ENCODE assay signal across 8 mouse cellular contexts in the genomic region with DNA sequence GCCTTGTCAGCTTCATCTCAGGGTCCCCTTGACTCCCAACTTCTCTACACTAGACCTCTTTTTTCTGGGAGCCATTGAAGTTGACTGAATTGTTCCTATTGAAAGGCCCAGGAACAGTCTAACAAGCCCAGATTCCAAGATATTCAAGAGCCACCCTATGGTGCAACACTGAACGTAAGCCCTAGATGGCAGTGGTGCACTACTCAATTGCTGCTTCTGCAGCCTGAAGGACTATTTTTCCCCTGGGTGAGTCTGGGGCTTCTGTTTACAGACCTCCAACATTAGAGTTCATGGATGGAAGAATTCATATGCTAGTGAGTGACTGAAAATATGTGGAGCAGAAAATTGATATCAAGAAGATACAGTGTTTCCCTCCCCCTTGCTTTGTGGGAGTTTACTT.
DNase-seq lines count a peak whose midpoint lies in the region.
"Not testable (repeated sequence)": the region's sequence is repeated elsewhere in the genome, so short reads cannot be mapped to it uniquely, and the experiment has no call there.

No protein-coding gene starts in this region.

- DNase-seq in adrenal gland, adult 18-20 months (ENCODE audit: low spot score in 2 of 2), result peak; percentile 7 to 21
- peak; percentile 15 for DNase-seq in cerebellum, adult 9-10 months
- DNase-seq in gastrocnemius, adult 18-20 months (ENCODE audit: low spot score), result peak; percentile 3
- DNase-seq in heart, postnatal 36 days, result peak; percentile 8 to 27
- DNase-seq in layer of hippocampus, adult 18-20 months (ENCODE audit: low spot score in 2 of 2), result peak; percentile 2 to 47
- peak; percentile 11 to 23 for DNase-seq in left cerebral cortex, postnatal 10 days (ENCODE audit: extremely low spot score in 1 of 2, low spot score in 2 of 2)
- peak; percentile 2 for DNase-seq in ovary, postnatal 14 days (ENCODE audit: low spot score)
- DNase-seq in thymus, postnatal 4 days, result peak; percentile 15

- intact Hi-C loops in heart, postnatal 36 days (cut with DNase I); left cerebral cortex, postnatal 10 days (cut with DNase I): not testable (repeated sequence)

Comparison
In these comparisons a context has a peak if more than half of its experiments do, and no peak if none do; other contexts are left out.
1. Peak in every context shown above with its lines: DNase-seq.